Mouse (Mus musculus): ENCODE measurements around the gene Sf3b4.

- TF ChIP-seq CTCF (IDR thresholded peaks at IDR 0.05), result no peak
- no peak for TF ChIP-seq EP300 (IDR thresholded peaks at IDR 0.05)
These were observed 9.1 kb upstream of the Sf3b4 start for GRCm38 (mm10) chr3:96163040-96163439.
